Mouse (Mus musculus): ENCODE measurements around the gene Rbm6. TPM values are rescaled to one million over a fixed set of nuclear protein-coding genes. Genes with fewer than 3 reads are reported as not detected.

The Rbm6 gene
- polyA plus RNA-seq, 1 experiment from 2014 or later, result 35.6 TPM

- no peak overlapping the region for H3K4me2 ChIP-seq (replicated peaks; ENCODE audit: low read depth, low read length)
- ATAC-seq (no peak), DNase-seq (ENCODE audit: low spot score) (no peak)
- no peak overlapping the region for H3K9ac ChIP-seq (replicated peaks; ENCODE audit: low read depth)
- H3K36me3 ChIP-seq (ENCODE audit: insufficient read depth, low read length), result peaks cover 87% of the 10 kb centered on the region
- no peak overlapping the region for H3K4me3 ChIP-seq (ENCODE audit: low read depth, low read length)
- H3K9me3 ChIP-seq (ENCODE audit: low read length), result no peaks in the 10 kb centered on the region
- WGBS, result 90% methylated on average over 3 of the region's 3 CpGs
- TF ChIP-seq CTCF (IDR thresholded peaks at IDR 0.05) (no peak), EP300 (IDR thresholded peaks at IDR 0.05) (no peak)
- H3K27me3 ChIP-seq (replicated peaks; ENCODE audit: insufficient read depth, low read length), result no peaks in the 10 kb centered on the region
- H3K27ac ChIP-seq (ENCODE audit: low read length), result no peak overlapping the region
- H3K4me1 ChIP-seq (ENCODE audit: insufficient read depth, low read depth, low read length), result no peaks in the 10 kb centered on the region
Measured at GRCm38 (mm10) chr9:107748063-107748462, 125.0 kb downstream of the Rbm6 start.

GRCm38 (mm10) chr9:107747310-107747709 lies 125.7 kb downstream of the Rbm6 start:
- H3K9ac ChIP-seq (replicated peaks; ENCODE audit: low read depth), result no peak overlapping the region
- H3K4me1 ChIP-seq (ENCODE audit: insufficient read depth, low read depth, low read length), result no peaks in the 10 kb centered on the region
- no peaks in the 10 kb centered on the region for H3K9me3 ChIP-seq (ENCODE audit: low read length)
- 47% methylated on average over 1 of the region's 1 CpGs for WGBS
- no peak overlapping the region for H3K4me2 ChIP-seq (replicated peaks; ENCODE audit: low read depth, low read length)
- no peak for ATAC-seq
- peaks cover 88% of the 10 kb centered on the region for H3K36me3 ChIP-seq (ENCODE audit: insufficient read depth, low read length)
- no peak overlapping the region for H3K27ac ChIP-seq (ENCODE audit: low read length)
- H3K27me3 ChIP-seq (replicated peaks; ENCODE audit: insufficient read depth, low read length), result no peaks in the 10 kb centered on the region
- TF ChIP-seq CTCF (IDR thresholded peaks at IDR 0.05) (no peak), EP300 (IDR thresholded peaks at IDR 0.05) (no peak)
- DNase-seq (ENCODE audit: low spot score), result no peak
- H3K4me3 ChIP-seq (ENCODE audit: low read depth, low read length), result no peak overlapping the region

- no peaks in the 10 kb centered on the region for H3K27me3 ChIP-seq (replicated peaks; ENCODE audit: insufficient read depth, low read length)
- H3K36me3 ChIP-seq (ENCODE audit: insufficient read depth, low read length), result peaks cover 88% of the 10 kb centered on the region
- WGBS, result 93% methylated on average over 3 of the region's 3 CpGs
- no peak overlapping the region for H3K4me3 ChIP-seq (ENCODE audit: low read depth, low read length)
- TF ChIP-seq CTCF (IDR thresholded peaks at IDR 0.05) (peak; percentile 43), EP300 (IDR thresholded peaks at IDR 0.05) (no peak)
- H3K27ac ChIP-seq (ENCODE audit: low read length), result no peak overlapping the region
- no peaks in the 10 kb centered on the region for H3K9me3 ChIP-seq (ENCODE audit: low read length)
- no peak overlapping the region for H3K9ac ChIP-seq (replicated peaks; ENCODE audit: low read depth)
- DNase-seq (ENCODE audit: low spot score) (no peak), ATAC-seq (no peak)
- H3K4me2 ChIP-seq (replicated peaks; ENCODE audit: low read depth, low read length), result no peak overlapping the region
- no peaks in the 10 kb centered on the region for H3K4me1 ChIP-seq (ENCODE audit: insufficient read depth, low read depth, low read length)
Measured at GRCm38 (mm10) chr9:107746679-107747078, 126.4 kb downstream of the Rbm6 start.

GRCm38 (mm10) chr9:107744061-107744460 lies 129.0 kb downstream of the Rbm6 start:
- Histone ChIP-seq H3K27me3 (replicated peaks; ENCODE audit: insufficient read depth, low read length) (no peaks in the 10 kb centered on the region), H3K9me3 (ENCODE audit: low read length) (no peaks in the 10 kb centered on the region), H3K4me2 (replicated peaks; ENCODE audit: low read depth, low read length) (no peak overlapping the region), H3K4me3 (ENCODE audit: low read depth, low read length) (no peak overlapping the region), H3K36me3 (ENCODE audit: insufficient read depth, low read length) (peaks cover 85% of the 10 kb centered on the region), H3K4me1 (ENCODE audit: insufficient read depth, low read depth, low read length) (no peaks in the 10 kb centered on the region), H3K9ac (replicated peaks; ENCODE audit: low read depth) (no peak overlapping the region), H3K27ac (ENCODE audit: low read length) (no peak overlapping the region)
- ATAC-seq, result no peak
- WGBS, result 91% methylated on average over 6 of the region's 6 CpGs
- no peak for DNase-seq (ENCODE audit: low spot score)
- TF ChIP-seq EP300 (IDR thresholded peaks at IDR 0.05), result no peak
- TF ChIP-seq CTCF (IDR thresholded peaks at IDR 0.05), result no peak

GRCm38 (mm10) chr9:107738841-107739202 lies 134.2 kb downstream of the Rbm6 start:
- Histone ChIP-seq H3K27me3 (replicated peaks; ENCODE audit: insufficient read depth, low read length) (0 out of 2 replicates have a peak, but pooled peaks cover 7% of the 10 kb centered on the region), H3K4me1 (ENCODE audit: insufficient read depth, low read depth, low read length) (peaks cover 14% of the 10 kb centered on the region), H3K4me2 (replicated peaks; ENCODE audit: low read depth, low read length) (no peak overlapping the region), H3K36me3 (ENCODE audit: insufficient read depth, low read length) (peaks cover 40% of the 10 kb centered on the region), H3K27ac (ENCODE audit: low read length) (no peak overlapping the region), H3K4me3 (ENCODE audit: low read depth, low read length) (no peak overlapping the region), H3K9ac (replicated peaks; ENCODE audit: low read depth) (no peak overlapping the region), H3K9me3 (ENCODE audit: low read length) (no peaks in the 10 kb centered on the region)
- TF ChIP-seq CTCF (IDR thresholded peaks at IDR 0.05), result peak; percentile 69
- TF ChIP-seq EP300 (IDR thresholded peaks at IDR 0.05), result no peak
- 50% methylated on average over 4 of the region's 4 CpGs for whole genome bisulfite sequencing
- ATAC-seq, result peak; percentile 63
- peak; percentile 68 for DNase-seq (ENCODE audit: low spot score)

GRCm38 (mm10) chr9:107738020-107738840 lies 134.8 kb downstream of the Rbm6 start:
- no peak overlapping the region for H3K9ac ChIP-seq (replicated peaks; ENCODE audit: low read depth)
- peaks cover 34% of the 10 kb centered on the region for H3K36me3 ChIP-seq (ENCODE audit: insufficient read depth, low read length)
- DNase-seq (ENCODE audit: low spot score) (peak; percentile 82), ATAC-seq (peak; percentile 73)
- 0 out of 2 replicates have a peak, but pooled peaks cover 7% of the 10 kb centered on the region for H3K27me3 ChIP-seq (replicated peaks; ENCODE audit: insufficient read depth, low read length)
- no peaks in the 10 kb centered on the region for H3K9me3 ChIP-seq (ENCODE audit: low read length)
- H3K4me2 ChIP-seq (replicated peaks; ENCODE audit: low read depth, low read length), result no peak overlapping the region
- H3K4me1 ChIP-seq (ENCODE audit: insufficient read depth, low read depth, low read length), result peaks cover 14% of the 10 kb centered on the region
- WGBS, result 17% methylated on average over 7 of the region's 7 CpGs
- no peak overlapping the region for H3K27ac ChIP-seq (ENCODE audit: low read length)
- H3K4me3 ChIP-seq (ENCODE audit: low read depth, low read length), result no peak overlapping the region
- TF ChIP-seq CTCF (IDR thresholded peaks at IDR 0.05) (peak; percentile 97), EP300 (IDR thresholded peaks at IDR 0.05) (no peak)
